Mouse (Mus musculus) heart, embryonic 14.5 days (tissue): ENCODE data around the gene Gpc5. TPM values are rescaled to one million over a fixed set of nuclear protein-coding genes. Genes with fewer than 3 reads are reported as not detected.

Experiments
- ATAC-seq: fragments of 200-750 bp; cut with Nextera tagmentation; 2 replicates; pipeline ENCODE4 v1.8.0; 2017; ENCODE audit warnings: low read depth, moderate TSS enrichment; ENCODE audit not compliant: insufficient number of reproducible peaks, insufficient read depth, low FRiP score
- H3K27ac ChIP-seq, 2 experiments: fragments of 200-500 bp in 1 of 2; fragments of 300-500 bp in 1 of 2; sonication (generic) in 1 of 2; replicated peaks in 1 of 2; 2 replicates each; pipeline ENCODE4 v1.5.1; 2012 to 2014; ENCODE audit warnings: low read depth in 2 of 2, low read length in 2 of 2, control low read depth in 1 of 2, mild to moderate bottlenecking in 1 of 2, mixed read lengths in 1 of 2; ENCODE audit not compliant: control insufficient read depth in 1 of 2, insufficient read depth in 1 of 2
- H3K27me3 ChIP-seq: fragments of 300-500 bp; sonication (generic); 2 replicates; pipeline ENCODE4 v1.6.1; 2014; ENCODE audit warnings: mild to moderate bottlenecking, low read length, control low read depth; ENCODE audit not compliant: control insufficient read depth, insufficient read depth
- H3K36me3 ChIP-seq: fragments of 300-500 bp; sonication (generic); 2 replicates; pipeline ENCODE4 v1.6.1; 2014; ENCODE audit warnings: mild to moderate bottlenecking, control low read depth, low read length, mixed read lengths; ENCODE audit not compliant: control insufficient read depth, insufficient read depth
- H3K4me1 ChIP-seq, 2 experiments: fragments of 200-500 bp in 1 of 2; fragments of 300-500 bp in 1 of 2; sonication (generic) in 1 of 2; 2 replicates each; pipeline ENCODE4 v1.6.1; 2012 to 2014; ENCODE audit warnings: low read length in 2 of 2, control low read depth in 1 of 2, mixed read lengths in 1 of 2; ENCODE audit not compliant: control insufficient read depth in 2 of 2, insufficient read depth in 2 of 2
- H3K4me2 ChIP-seq: fragments of 300-500 bp; sonication (generic); 2 replicates; pipeline ENCODE4 v1.6.1; 2014; ENCODE audit warnings: mild to moderate bottlenecking, low read length
- H3K4me3 ChIP-seq, 2 experiments: fragments of 200-500 bp in 1 of 2; fragments of 300-500 bp in 1 of 2; sonication (generic) in 1 of 2; 2 replicates each; pipeline ENCODE4 v1.5.1; 2012 to 2014; ENCODE audit warnings: low read length in 2 of 2, mild to moderate bottlenecking in 2 of 2, control low read depth in 1 of 2, low read depth in 1 of 2, moderate library complexity in 1 of 2; ENCODE audit not compliant: control insufficient read depth in 1 of 2, insufficient read depth in 1 of 2
- H3K9ac ChIP-seq: fragments of 300-500 bp; sonication (generic); 2 replicates; pipeline ENCODE4 v1.6.1; 2014; ENCODE audit warnings: mild to moderate bottlenecking, low read length
- H3K9me3 ChIP-seq: fragments of 300-500 bp; sonication (generic); 2 replicates; pipeline ENCODE4 v1.6.1; 2016; ENCODE audit warnings: low read length, control low read depth; ENCODE audit not compliant: control insufficient read depth
- WGBS: fragments of 180-500 bp; shearing (Covaris S2); extraction: QIAGEN DNeasy Blood & Tissue Kit; methylation state at CpG from one replicate; pipeline ENCODE4 v1.1.7; 2014; 5-methylcytosine and 5-hydroxymethylcytosine counted together
- polyA plus RNA-seq: library from polyadenylated mRNA; unstranded; fragments of >200 nt; fragmentation: Nextera tagmentation; extraction: Ambion mirVana; gene quantifications from 2 replicates; pipeline ENCODE4 v1.2.1, GENCODE M21; 2014

The Gpc5 gene
- polyA plus RNA-seq, 1 experiment from 2014 or later, result 0.32 TPM

DNA sequence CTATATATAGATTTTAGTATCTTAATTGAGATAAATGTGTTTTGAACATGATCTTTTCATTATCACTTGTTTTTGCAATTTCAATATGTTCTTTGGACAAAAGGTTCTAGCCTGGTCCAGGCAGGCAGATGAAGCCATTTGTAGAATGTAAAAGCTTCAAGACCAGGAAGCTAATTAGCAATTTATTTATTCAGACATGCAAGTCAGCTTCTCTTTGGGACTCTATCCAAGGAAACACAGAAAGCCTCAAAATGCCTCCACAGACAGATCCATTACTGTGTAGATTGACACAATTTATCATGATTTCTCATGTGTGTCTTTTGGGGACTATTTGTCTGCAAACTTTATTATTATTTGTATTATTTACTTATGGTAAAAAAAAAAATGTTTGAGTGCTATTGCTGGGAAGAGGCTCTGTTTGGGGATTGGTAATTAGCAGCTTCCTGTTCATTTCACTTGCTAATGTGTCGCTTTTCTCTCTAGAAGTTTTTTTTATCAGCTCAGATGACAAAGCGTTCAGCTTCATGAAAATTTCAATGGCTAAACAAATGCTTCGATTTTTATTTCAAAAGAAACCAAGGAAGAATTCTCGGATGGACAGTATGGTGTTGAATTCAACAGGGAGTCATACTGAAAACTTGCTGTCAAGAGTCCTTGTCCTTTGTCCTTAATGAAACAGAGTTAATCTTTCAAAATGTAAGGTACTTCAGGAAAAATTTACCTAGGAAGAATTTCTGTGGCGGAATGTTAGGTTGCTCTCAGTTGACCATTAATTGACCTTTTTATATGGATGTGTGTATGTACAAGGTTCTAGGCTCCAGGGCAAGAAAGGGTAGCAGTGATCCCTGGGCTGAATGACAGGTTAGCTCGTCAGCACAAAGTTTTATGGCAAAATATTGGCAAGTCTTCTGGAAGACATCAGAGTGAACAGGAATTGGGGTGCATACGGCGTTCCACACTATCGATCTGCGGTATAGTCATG, 353.1 kb downstream of the Gpc5 start:
- no peak for ATAC-seq
- no peaks in the 10 kb centered on the region for H3K36me3 ChIP-seq
- H3K9ac ChIP-seq, result no peak overlapping the region
- H3K27ac ChIP-seq, result no peak overlapping the region
- no peaks in the 10 kb centered on the region for H3K9me3 ChIP-seq
- no peak overlapping the region for H3K4me3 ChIP-seq
- no peak overlapping the region for H3K4me2 ChIP-seq
- H3K27me3 ChIP-seq, result no peaks in the 10 kb centered on the region
- WGBS, result 81% methylated on average over 10 of the region's 10 CpGs
- no peaks in the 10 kb centered on the region for H3K4me1 ChIP-seq

DNA sequence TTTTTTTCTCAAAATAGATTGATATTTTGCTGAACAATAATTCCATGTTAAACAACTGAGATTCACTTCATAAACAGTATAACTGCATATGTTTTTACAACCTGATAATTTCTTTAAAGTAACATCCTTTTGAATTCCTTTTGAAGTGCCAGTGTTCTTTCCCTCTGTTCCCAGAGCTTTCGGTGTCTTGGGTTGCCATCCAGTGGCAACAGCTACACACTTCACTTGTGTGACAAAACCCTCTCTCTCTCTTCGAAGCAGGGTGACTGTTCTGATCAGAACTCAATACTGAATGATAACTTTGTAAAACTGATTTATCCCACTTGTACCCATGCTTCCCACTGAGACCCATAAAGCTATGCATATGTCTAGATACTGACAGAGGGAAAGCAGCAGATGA, 358.9 kb downstream of the Gpc5 start:
- Histone ChIP-seq H3K9ac (no peak overlapping the region), H3K4me3 (no peak overlapping the region), H3K27ac (no peak overlapping the region), H3K4me2 (no peak overlapping the region), H3K36me3 (no peaks in the 10 kb centered on the region), H3K27me3 (no peaks in the 10 kb centered on the region), H3K4me1 (no peaks in the 10 kb centered on the region), H3K9me3 (no peaks in the 10 kb centered on the region)
- WGBS, result 48% methylated on average over 2 of the region's 2 CpGs
- no peak for ATAC-seq

- no peak overlapping the region for H3K4me2 ChIP-seq
- no peaks in the 10 kb centered on the region for H3K36me3 ChIP-seq
- 45% methylated on average over 5 of the region's 5 CpGs for WGBS
- H3K9me3 ChIP-seq, result no peaks in the 10 kb centered on the region
- H3K4me3 ChIP-seq, result no peak overlapping the region
- H3K27ac ChIP-seq, result no peak overlapping the region
- ATAC-seq, result no peak
- no peaks in the 10 kb centered on the region for H3K4me1 ChIP-seq
- H3K27me3 ChIP-seq, result no peaks in the 10 kb centered on the region
- no peak overlapping the region for H3K9ac ChIP-seq
Observed at GRCm38 (mm10) chr14:115467960-115468359, 375.9 kb downstream of the Gpc5 start.

DNA sequence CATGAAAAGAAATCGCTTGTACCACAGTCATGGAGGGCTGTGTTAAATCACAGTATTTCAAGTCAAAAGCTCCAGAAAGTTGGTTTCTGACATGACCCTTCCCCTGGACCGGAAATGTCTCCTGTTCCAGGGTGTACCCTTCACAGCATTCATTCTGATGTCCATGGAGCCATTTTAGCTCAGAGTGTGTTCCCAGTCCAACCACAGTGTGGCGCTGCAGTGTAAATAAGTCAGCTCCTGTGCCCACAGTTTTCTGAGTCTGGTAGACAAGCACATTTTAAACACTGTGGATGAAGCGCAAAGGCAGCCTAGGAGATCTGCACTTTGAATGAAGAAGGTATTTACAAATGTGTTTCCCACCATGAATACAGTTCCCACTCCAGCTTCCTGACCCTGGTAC, 383.2 kb downstream of the Gpc5 start:
- H3K9me3 ChIP-seq, result no peaks in the 10 kb centered on the region
- WGBS, result 49% methylated on average over 4 of the region's 4 CpGs
- peaks cover 0 to 5% of the 10 kb centered on the region in 2 experiments; a peak in 2 of 4 replicates for H3K4me1 ChIP-seq
- no peaks in the 10 kb centered on the region for H3K36me3 ChIP-seq
- ATAC-seq, result no peak
- no peak overlapping the region for H3K27ac ChIP-seq
- H3K27me3 ChIP-seq, result no peaks in the 10 kb centered on the region
- no peak overlapping the region for H3K4me2 ChIP-seq
- no peak overlapping the region for H3K4me3 ChIP-seq
- H3K9ac ChIP-seq, result no peak overlapping the region

DNA sequence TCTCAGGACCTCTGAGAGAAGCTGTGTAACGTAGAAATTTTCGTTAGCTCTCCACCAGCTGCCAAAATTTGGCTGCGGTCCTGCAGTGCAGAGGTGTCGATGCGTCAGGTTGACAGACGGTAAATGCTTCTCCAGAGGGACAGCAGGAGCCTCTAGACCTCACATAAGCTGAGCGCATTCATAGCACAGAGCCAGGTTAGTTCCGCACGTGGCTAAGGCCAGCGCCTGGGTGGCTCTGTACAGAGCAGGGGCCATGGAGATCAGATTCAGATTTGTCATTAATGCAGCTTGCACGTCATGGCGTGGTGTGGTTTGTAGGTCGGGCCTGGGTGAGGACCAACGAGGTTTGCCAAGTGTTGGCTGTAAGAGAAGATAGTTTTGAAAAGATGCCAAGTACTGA, 385.3 kb downstream of the Gpc5 start:
- Histone ChIP-seq H3K4me2 (peak overlapping the region; percentile 36), H3K27ac (no peak overlapping the region), H3K4me1 (peaks cover 0 to 5% of the 10 kb centered on the region in 2 experiments; a peak in 2 of 4 replicates), H3K9me3 (no peaks in the 10 kb centered on the region), H3K27me3 (no peaks in the 10 kb centered on the region), H3K9ac (no peak overlapping the region), H3K4me3 (no peak overlapping the region), H3K36me3 (no peaks in the 10 kb centered on the region)
- no peak for ATAC-seq
- WGBS, result 40% methylated on average over 14 of the region's 14 CpGs

GRCm38 (mm10) chr14:115485090-115485489, 393.1 kb downstream of the Gpc5 start:
- Histone ChIP-seq H3K9ac (no peak overlapping the region), H3K4me3 (no peak overlapping the region), H3K27ac (no peak overlapping the region), H3K4me1 (no peaks in the 10 kb centered on the region), H3K27me3 (no peaks in the 10 kb centered on the region), H3K9me3 (no peaks in the 10 kb centered on the region), H3K36me3 (no peaks in the 10 kb centered on the region), H3K4me2 (no peak overlapping the region)
- ATAC-seq, result no peak

DNA sequence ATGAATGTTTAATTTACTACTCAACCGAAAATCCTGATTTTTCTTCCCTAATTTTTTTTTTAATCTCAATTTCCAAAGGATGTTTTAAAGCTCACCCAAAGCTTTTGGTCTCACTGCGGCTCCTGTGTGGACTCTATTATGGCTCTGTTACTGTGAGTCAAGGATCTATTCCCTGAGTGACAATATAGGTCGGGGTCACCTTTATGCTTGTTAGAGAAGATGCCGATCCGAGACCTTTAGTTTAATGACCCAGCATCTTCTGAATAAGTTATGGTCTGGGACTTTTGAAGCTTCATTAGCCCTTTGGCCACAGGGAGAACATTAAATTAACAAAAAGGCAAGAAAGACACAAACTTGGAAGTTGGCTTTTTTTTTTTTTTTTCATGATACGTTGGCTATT, 408.8 kb downstream of the Gpc5 start:
- Histone ChIP-seq H3K36me3 (no peaks in the 10 kb centered on the region), H3K4me1 (no peaks in the 10 kb centered on the region), H3K4me2 (no peak overlapping the region), H3K4me3 (no peak overlapping the region), H3K9me3 (no peaks in the 10 kb centered on the region), H3K27me3 (no peaks in the 10 kb centered on the region), H3K27ac (no peak overlapping the region), H3K9ac (no peak overlapping the region)
- no peak for ATAC-seq
- 82% methylated on average over 6 of the region's 6 CpGs for WGBS
